Mouse (Mus musculus): ENCODE measurements around the gene Dydc2. TPM values are rescaled to one million over a fixed set of nuclear protein-coding genes. Genes with fewer than 3 reads are reported as not detected.
A peak's percentile ranks its signal among the peaks of the same experiment; 100 is the strongest.
"Not testable (repeated sequence)": the region's sequence is repeated elsewhere in the genome, so short reads cannot be mapped to it uniquely, and the experiment has no call there.

Dydc2 gene
- total RNA-seq (2022) = 1 to 10 TPM in 2 of 4 experiments, under 1 TPM in 2; 0.84 to 1.8 (median 1.1) TPM

DNA sequence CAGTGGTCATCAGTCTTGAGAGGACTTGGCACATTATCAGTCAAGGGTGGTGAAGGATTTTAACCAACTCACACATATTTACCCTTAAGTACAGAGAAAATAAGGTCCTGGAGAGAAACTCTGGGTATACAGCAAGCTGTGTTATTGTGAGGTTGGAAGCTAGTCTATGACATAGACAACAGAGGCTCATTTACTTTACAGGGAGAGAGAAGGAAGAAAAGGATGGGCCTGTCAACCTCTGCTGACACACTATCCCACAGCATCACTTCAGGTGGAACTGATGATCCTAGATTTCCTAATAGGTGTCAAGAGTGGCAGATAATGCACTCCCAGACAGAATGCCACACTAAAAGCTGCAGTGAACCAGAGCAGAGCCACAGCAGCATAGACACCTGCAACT, at the start of gene Dydc2:
TSS of gene Dydc2 (minus strand) at position 101 of the 400 bp plus-strand sequence.
- DNase-seq (ENCODE audit: low spot score in 2 of 2) = no peak

DNA sequence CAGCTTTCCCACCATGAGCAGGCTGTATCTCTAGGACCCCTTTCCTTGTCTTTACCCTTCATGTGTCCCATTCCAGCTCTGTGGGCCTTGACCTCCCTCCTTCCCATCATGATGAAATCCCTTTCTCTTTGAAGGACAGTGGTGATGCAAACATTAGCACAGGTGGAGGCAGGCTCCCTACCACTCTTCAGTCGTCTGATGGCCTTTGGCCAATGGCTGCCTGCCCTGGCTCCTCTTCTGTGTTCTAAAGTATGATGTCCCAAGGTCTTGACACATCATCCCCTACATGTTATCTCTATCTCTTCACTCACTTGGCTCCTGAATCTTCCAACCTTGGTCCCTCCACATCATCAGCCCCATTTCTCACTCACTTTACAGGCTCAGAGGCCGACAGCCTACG, 47.3 kb upstream of the Dydc2 start:
- DNase-seq (ENCODE audit: low spot score in 2 of 2) = no peak

DNA sequence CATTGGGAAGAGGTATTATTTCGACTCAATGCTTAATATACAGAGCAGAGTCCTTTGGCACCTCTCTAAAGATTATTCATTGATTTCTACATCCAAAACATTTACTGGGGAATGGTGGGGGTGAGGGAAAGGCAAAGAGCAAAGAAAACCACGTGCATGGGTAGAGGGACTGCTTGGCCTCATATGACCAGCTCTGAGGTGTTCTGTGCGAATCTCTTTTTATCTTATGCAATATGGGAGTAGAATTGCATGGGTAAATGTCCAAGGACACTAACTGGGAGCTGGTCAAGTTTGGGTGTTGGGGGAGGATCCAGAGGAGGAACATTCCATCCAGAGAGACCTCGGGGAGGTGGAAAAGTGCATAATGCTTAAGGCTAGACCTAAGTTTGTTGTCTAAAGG, 43.9 kb upstream of the Dydc2 start:
- no peak for DNase-seq (ENCODE audit: low spot score in 2 of 2)

DNA sequence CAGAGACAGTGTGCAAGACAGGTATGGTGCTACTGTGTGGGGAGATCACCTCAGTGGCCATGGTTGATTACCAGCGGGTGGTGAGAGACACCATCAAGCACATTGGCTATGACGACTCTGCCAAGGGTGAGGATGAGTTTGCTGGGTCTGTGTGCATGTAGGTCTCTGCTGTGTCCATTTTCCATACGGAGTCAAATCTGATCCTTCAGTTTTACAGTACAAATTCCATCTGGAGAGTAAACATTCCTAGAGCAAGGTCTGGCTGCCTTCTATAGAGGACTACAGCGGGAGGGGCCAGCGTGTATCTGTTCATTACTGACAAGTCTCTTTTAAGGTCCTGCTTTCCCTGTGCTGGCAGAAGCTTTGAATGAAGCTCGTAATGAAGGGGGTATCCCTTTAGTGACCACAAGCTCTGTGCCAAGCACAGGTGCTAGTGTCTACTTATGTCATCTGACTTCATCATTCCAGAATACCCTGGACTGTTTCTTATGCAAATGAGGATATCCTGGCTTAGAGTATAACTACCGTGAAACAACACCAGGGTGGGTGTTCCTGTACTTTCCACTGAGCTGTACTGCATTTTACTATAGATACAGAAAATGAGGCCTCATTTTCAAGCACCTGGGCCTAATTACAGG, 42.1 kb upstream of the Dydc2 start:
- DNase-seq (ENCODE audit: low spot score in 2 of 2) = no peak

DNA sequence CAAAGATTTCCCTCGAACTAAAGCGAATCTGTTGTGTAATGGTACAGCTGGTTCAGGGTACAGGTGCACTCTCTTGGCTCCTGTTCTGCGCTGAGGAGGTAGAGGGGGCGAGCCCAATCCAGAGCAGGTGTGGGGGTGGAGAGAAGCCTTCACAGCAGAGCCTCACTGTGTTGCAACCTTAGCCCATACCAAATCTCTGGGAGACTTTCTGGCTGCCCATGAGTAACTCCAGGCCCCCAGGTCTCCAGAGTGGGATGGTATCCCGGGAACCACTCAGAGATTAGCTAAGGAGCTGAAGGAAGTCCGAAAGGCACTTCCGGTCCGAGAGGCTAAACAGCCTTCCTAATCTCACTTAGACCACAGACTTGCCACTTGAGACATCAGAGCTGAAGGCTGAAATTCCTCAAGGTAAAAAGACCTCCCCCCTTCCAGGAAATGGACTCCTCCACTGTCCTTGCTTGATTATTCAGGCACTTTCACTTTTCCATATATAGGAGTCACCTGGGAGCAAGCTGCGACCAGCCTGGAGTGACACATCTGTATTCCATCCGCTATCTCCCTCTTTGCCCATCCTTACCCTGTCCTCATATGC, 35.9 kb upstream of the Dydc2 start, which contains the start of gene Mat1a:
TSS of gene Mat1a (plus strand) at position 183 of the 592 bp plus-strand sequence.
- DNase-seq (ENCODE audit: low spot score in 2 of 2) = no peak

DNA sequence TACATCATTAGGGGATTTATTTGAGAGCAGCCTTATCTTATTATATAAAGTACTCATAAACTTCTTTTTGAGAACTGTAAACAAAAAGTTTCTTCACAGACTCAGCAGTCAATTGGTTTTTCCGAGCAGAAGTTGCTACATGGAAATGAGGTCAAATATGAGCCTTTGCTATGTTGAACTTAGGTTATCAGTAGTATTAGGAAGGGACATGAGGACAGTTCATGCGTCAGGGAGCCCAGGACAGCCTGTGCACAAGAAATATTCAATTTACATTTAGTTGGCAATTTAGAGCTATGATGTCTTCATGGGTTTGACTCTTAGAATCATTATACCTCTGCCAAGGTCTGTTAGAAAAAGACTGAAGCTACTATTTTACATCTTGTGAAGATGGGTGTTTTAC, 33.3 kb upstream of the Dydc2 start:
- no peak for DNase-seq (ENCODE audit: low spot score in 2 of 2)

DNA sequence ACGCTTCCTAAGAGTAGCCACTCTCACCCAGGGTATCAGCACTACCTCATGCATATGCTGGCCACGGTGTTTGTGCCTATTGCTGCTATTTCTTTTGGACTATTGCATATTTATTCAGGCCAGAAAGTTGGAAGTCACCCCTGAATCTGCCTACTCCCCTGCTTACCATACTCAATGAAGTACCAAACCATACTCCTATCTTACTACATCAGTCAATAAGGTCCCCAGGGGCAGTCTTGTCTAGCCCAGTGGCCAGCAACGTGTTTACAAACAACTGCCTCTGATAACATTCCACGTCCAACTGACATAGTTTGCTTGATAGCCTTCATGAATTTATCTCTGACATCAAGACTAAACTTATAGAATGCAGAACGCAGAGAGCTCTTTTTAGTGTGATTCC, 32.2 kb upstream of the Dydc2 start:
- DNase-seq (ENCODE audit: low spot score in 2 of 2) = no peak

DNA sequence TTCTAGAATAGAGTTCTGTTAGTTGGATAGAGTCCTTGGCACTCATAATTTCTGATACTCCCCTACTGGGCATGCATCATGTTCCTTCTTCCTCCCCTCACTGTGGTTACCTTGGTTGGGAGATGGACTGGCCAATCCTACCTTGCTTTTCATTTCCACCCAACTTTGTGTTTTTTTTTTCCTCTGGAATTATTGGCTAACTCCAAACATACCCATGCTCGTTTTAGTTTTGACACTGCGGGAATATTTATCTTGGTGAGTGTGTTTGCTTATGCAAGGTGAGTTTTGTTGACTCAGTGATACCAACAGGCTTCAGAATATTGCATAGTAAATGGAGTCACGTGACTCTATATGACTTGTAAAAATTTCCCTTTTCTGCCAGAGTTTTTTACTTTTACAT, 31.7 kb upstream of the Dydc2 start:
- DNase-seq (ENCODE audit: low spot score in 2 of 2) = no peak

DNA sequence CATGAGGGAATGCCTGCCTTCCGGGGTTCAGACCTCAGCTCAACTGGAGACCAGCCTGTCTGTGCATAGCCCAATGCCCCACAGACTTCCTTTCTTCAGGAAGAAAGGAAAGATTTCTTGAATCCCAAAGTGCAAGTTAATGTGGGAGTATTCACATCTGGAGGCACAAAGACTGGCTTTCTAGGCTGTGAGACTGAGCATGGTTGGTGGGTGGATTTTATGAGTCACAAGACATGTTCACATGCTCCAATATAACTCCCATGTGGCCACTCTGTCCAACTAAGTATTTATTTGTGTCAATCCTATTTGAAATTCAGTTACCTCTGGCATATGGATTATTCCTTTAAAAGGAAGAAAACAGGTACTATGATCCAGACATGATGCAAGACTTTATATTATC, 29.7 kb upstream of the Dydc2 start:
- DNase-seq (ENCODE audit: low spot score in 2 of 2) = peak in 1 of 2 experiments; percentile 13

DNA sequence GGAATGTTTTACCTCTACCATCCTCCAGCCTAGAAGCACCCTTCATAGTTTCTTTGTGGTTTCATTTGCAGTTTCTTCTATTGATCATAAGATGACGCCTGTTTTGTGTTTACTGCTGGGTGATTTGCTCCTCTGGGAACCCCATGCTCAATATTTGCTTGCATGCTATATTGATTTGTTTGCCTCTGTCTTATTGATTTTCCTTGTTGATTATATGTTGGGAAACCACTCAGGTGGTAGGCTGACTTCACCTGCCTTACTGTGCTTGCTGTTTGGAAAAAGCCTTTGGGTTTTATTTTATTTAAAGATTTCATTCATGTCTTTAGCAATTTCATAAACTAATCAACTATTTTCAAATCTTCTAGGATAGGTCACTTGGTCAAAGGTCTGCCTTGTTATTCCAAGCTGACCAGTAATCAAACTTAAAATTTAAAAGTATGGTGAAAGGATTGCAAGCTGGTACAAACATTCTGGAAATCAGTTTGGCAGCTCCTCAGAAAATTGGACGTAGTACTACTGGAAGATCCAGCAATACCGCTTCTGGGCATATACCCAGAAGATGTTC, 27.4 kb upstream of the Dydc2 start:
- no peak for DNase-seq (ENCODE audit: low spot score in 2 of 2)

DNA sequence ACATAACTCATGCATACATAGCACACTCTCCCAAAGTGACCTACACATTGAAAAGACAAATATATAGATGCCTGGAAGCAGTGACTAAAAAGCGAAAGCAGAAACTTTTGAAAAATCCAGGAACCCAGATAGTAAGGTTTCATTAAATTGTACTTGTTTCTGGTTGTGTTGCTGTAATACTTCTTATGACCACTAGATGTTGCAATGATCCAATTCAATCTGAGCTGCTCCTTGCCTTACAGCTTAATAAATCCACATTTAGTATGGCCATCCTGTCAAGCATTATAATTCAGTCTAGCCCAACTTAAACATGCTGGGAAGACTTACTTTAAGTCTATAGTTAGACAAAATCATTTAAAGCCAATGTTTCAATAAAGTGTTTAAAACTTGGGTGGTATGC, 25.1 kb upstream of the Dydc2 start:
- DNase-seq (ENCODE audit: low spot score in 2 of 2) = no peak

DNA sequence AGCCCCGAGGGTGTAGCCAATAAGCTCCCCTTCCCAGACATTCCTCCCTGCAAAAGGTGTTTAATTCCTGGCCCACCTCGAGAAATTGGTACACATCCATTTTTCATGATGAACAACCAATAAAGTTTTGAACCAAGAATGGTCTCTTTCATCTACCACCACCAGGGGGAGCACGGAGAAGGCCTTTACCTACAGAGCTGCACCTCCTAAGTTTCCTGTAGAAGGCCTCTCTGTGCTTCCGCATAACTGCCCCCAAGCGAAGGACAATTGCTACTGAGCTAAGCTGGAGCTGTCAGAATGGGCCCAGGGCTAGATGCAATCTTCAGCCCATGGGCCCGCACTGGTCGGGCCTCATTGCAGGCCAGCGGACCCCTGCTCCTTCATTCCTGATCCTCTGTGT, 21.8 kb upstream of the Dydc2 start:
- DNase-seq (ENCODE audit: low spot score in 2 of 2) = no peak

DNA sequence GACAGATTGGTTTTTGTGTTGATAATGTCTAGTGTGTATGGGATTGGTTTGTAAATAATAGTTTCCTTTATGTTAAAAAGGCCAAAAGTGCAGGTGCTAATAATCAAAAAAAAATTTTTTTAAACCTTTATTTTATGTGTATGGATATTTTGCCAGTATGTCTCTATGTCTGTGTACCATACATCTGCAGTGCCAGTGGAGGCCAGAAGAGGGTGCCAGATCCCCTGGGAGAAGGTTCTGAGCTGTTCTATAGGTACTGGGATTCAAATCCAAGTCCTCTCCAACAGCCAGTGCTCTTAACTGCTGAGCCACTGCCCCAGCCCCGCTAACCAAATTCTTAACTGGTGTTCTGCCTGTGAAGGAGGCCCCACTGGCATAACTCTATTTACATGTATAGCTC, 18.5 kb upstream of the Dydc2 start:
- DNase-seq (ENCODE audit: low spot score in 2 of 2) = no peak

DNA sequence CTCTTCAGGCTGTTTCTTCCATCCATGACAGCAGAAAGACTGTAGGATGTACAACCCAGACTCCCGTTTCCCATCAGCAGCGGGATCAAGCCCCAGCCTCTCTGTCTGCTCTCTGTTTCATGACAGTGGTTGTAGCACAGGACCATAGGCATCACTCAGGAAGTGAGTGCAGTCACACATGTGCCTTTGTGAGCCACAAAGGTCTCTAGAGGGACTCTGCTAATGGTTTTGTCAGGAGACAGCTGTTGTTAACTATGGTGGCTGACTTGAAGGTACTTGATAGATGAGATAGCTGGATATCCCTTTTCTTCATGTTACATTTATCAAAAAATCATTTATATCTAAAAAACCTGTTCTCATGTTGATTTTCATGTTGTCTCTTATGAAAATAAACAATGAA, 13.4 kb upstream of the Dydc2 start:
- DNase-seq (ENCODE audit: low spot score in 2 of 2) = no peak

DNA sequence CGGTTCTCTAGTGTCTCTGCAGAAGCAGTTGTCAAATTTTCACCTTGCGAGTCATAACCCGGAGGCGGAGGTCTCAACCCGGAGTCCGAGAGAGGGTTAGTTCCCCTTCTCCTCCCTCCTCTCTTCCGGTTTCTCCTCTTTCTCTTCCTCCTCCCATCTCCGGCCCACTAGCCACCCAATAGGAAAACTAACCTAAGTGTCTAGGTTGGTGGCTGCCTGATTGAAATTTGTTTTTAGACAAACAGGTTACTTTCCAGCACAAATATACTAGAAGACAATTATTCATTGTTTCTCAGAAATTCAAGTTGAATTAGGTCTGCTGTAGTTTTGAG, 3.9 kb upstream of the Dydc2 start:
- no peak for DNase-seq (ENCODE audit: low spot score in 2 of 2)

DNA sequence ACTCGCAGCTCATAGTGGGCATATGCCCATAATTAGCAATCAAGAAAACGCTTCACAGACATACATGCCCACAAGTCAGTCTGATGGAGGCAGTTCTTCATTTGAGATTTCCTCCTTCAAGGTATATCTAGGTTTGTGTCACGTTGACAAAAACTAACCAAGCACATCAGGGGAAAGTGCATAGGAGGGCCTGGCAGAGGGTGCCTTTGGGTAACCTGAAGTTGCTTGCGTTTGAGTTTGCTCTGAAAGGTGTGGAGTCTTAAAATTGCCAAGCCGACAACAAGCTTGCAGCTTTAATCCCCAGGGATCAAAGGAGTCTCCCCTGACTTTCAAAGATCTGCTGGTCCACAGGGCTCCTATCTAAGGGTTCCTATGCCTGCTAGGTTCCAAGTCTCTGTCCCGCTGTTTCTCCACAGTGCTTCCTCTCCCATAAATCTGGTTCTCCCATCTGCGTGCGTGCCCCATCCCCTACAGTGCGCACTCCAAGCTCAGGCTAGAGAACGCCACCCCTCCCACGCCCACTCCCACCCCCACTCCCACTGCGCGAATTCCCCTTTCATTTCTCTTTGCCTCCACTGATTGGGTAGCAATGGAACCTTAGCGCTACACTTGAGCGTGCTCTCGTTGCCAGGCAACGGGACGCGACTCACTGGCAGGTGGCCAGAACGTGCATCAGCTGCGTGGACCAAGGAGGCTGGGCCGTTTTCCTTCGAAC, 3.4 kb upstream of the Dydc2 start, which contains the start of gene Dydc1:
TSS of gene Dydc1 (plus strand) at position 683 of the 715 bp plus-strand sequence.
- DNase-seq (ENCODE audit: low spot score in 2 of 2) = peak; percentile 78 to 83

DNA sequence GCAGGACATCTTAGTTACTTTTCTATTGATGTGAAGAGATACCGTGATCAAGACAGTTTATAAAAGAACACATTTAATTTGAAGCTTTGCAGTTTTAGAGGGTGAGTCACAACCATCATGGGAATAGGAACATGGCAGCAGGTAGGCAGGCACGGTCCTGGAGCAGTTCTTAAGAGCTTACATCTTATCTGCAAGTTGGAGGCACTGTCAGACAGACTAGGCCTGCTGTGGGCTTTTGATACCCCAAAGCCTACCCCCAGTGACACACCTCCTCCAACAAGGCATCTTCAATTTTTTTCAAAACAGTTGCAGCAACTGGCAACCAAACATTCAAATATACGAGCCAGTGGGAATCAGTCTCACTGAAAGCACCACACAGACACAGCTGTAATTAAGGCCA, 1.3 kb upstream of the Dydc2 start:
- DNase-seq (ENCODE audit: low spot score in 2 of 2) = no peak

DNA sequence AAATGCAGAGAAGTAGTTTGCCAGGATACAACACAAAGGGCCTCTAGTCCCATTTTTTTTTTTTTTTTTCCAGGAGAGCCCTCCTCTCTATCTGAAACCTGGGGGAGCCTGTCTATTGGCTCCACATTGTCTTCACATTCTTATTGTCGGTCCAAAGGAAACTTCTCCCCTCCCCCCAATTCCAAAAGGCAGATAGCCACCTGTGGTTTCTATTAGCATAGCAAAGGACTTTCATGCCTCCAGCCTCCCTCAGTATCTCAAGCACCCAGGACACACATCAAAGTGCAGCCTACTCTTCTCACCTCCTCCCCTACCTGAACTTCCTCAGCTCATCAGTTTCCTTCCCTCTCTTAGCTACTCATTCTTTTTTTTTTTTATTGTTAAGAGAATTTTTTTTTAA, 2.6 kb downstream of the Dydc2 start:
- DNase-seq (ENCODE audit: low spot score in 2 of 2) = no peak

DNA sequence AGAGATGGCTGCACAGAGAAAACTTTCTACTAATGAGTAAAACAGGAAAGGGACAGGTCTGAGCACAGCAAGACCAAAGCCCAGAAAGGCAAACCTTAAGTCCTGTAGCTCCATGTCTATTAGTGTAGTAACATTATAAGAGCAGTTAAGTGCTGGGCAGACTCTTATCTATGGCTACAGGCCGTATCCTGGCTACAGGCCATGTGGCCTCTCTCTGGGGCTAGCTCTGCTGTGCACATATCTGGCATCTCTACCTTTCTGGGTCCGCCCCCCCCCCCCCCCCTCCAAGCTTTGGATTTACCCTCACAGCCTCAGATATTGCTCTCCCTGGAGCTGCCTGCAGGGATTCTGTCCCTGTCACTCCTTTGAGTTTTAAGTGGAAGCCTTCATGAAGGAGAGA, 3.8 kb downstream of the Dydc2 start:
- no peak for DNase-seq (ENCODE audit: low spot score in 2 of 2)

DNA sequence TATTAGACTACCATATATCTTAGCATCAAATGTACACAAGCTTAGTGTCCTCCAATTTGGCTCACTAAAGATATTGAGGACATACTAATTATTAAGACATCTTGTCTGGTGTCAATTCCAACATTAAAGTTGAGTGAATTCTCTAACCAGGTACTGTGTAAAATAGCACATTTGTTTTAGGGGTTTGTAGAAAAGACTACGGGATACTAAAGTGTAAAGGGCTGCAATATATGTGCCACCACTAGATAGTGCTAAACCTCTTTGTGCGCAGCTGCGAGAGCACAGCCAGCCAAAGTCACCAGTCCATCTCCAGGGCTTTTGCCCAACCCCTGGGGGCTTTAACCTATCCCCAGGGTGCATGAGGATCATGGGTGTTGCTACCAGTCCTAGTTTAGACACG, 15.8 kb downstream of the Dydc2 start:
- not testable (repeated sequence) for DNase-seq (ENCODE audit: low spot score in 2 of 2)

DNA sequence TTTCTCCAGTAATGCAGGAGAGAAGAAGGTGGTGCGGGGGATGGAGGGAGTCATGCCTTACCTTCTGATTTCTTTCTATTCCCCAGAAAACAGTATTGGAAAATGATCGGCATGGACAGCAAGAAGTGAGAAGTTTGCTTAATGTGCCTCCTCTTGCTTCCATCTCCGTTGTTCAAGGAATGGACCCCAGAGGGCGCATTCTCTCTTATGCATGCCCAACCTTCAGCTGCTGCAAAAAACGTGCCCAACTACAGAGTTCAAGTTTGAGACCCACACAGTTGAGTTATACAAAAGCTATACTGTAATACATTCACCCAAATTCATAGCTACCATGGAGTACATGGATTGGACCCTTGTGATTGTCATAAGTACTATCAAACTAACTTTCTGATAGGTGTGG, 16.5 kb downstream of the Dydc2 start:
- no peak for DNase-seq (ENCODE audit: low spot score in 2 of 2)

DNA sequence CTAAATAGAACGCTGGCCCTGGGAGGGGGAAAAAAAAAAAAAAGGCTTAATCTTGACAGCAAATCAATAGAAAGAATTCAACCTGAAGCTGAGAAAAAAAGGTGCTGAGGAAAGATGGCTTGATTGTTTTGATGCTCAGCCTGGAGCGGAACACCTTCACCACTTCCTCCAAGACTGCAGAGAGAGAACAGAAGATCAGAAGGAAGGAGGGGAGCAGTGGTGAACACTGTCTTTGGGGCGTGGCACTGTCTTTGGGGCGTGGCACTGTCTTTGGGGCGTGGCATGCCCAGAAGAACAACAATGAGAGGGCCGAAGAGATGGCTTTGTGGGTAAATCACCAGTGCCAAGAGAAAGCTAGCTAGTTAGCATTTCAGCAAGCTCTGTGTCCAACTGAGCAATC, 18.5 kb downstream of the Dydc2 start:
- no peak for DNase-seq (ENCODE audit: low spot score in 2 of 2)

DNA sequence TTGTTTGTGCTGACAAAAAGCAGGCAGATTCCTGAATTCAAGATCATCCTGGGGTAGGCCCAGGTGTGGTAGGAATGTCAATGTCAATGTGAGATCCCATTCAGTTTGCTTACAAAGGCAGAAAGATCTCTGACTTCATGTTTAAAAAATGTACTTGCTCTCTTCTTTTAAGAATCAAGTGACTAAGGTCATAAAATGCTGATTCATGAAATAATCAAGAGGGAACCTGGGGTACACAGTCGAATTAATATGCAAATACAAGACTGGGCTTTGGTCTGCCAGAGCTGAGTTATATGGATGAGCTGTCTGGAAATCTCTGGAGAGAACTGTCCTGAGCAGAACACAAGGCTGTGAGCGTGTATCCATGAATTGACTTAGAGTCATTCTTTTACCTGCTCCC, 21.6 kb downstream of the Dydc2 start:
- no peak for DNase-seq (ENCODE audit: low spot score in 2 of 2)

All from layer of hippocampus, adult 8-10 months (tissue).